Mouse (Mus musculus) forebrain, postnatal 0 days (tissue): ENCODE data around the gene Chst11. TPM values are rescaled to one million over a fixed set of nuclear protein-coding genes. Genes with fewer than 3 reads are reported as not detected.

ENCODE experiments used
- ATAC-seq: fragments of 200-750 bp; cut with Nextera tagmentation; 2 replicates; pipeline ENCODE4 v1.8.0; 2017; ENCODE audit warnings: mild to moderate bottlenecking, moderate library complexity
- DNase-seq: peaks from one replicate; pipeline ENCODE4 v3.0.0-alpha.2; 2015
- H3K27ac ChIP-seq: fragments of 300-500 bp; sonication (generic); 2 replicates; pipeline ENCODE4 v1.5.1; 2014; ENCODE audit warnings: low read depth, mild to moderate bottlenecking, antibody characterized with exemption, low read length, moderate library complexity, mixed read lengths
- H3K27me3 ChIP-seq: fragments of 300-500 bp; sonication (generic); 2 replicates; pipeline ENCODE4 v1.6.1; 2014; ENCODE audit warnings: mild to moderate bottlenecking, low read length, mixed read lengths; ENCODE audit not compliant: insufficient read depth
- H3K36me3 ChIP-seq: fragments of 300-500 bp; sonication (generic); 2 replicates; pipeline ENCODE4 v1.6.1; 2014; ENCODE audit warnings: mild to moderate bottlenecking, moderate library complexity; ENCODE audit not compliant: insufficient read depth
- H3K4me1 ChIP-seq: fragments of 300-500 bp; sonication (generic); 2 replicates; pipeline ENCODE4 v1.6.1; 2014; ENCODE audit warnings: antibody characterized with exemption; ENCODE audit not compliant: insufficient read depth
- H3K4me2 ChIP-seq: fragments of 300-500 bp; sonication (generic); 2 replicates; pipeline ENCODE4 v1.6.1; 2014; ENCODE audit warnings: low read depth, mild to moderate bottlenecking, moderate library complexity
- H3K4me3 ChIP-seq: fragments of 300-500 bp; sonication (generic); 2 replicates; pipeline ENCODE4 v1.5.1; 2014; ENCODE audit warnings: low read depth, low read length, mixed read lengths
- H3K9ac ChIP-seq: fragments of 300-500 bp; sonication (generic); 2 replicates; pipeline ENCODE4 v1.6.1; 2014; ENCODE audit warnings: mild to moderate bottlenecking
- H3K9me3 ChIP-seq: fragments of 300-500 bp; sonication (generic); 2 replicates; pipeline ENCODE4 v1.6.1; 2016; ENCODE audit warnings: low read length
- CTCF ChIP-seq: sonication (generic); IDR thresholded peaks from 2 replicates; pipeline ENCODE4 v1.5.1; 2016; ENCODE audit warnings: antibody characterized with exemption, control low read depth, low read depth
- WGBS: fragments of 180-500 bp; shearing (Covaris S2); extraction: QIAGEN DNeasy Blood & Tissue Kit; methylation state at CpG from one replicate; pipeline ENCODE4 v1.1.7; 2014; 5-methylcytosine and 5-hydroxymethylcytosine counted together
- polyA plus RNA-seq: library from polyadenylated mRNA; unstranded; fragments of >200 nt; fragmentation: Nextera tagmentation; extraction: Ambion mirVana; gene quantifications from 2 replicates; pipeline ENCODE4 v1.2.1, GENCODE M21; 2015
- total RNA-seq: library from RNA; depleted of rRNA; stranded (reverse); fragments of >200 nt; gene quantifications from 2 replicates; pipeline ENCODE4 v1.2.3, GENCODE M21; 2014

The Chst11 gene
- total and polyA plus RNA-seq, 2 experiments from 2014 or later, result 2.9 to 20.8 TPM

GRCm38 (mm10) chr10:83153887-83154286 is 168.6 kb downstream of the Chst11 start:
- DNase-seq (no peak), ATAC-seq (no peak)
- Histone ChIP-seq H3K4me1 (peaks cover 11% of the 10 kb centered on the region; the same call in 1 of the 2 replicates), H3K9ac (no peak overlapping the region), H3K36me3 (no peaks in the 10 kb centered on the region), H3K9me3 (no peaks in the 10 kb centered on the region), H3K4me3 (no peak overlapping the region), H3K27ac (no peak overlapping the region), H3K4me2 (no peak overlapping the region), H3K27me3 (no peaks in the 10 kb centered on the region)
- no peak for TF ChIP-seq CTCF
- 57% methylated on average over 9 of the region's 9 CpGs for WGBS

GRCm38 (mm10) chr10:83157289-83157688 is 172.0 kb downstream of the Chst11 start:
- Histone ChIP-seq H3K4me1 (peaks cover 6% of the 10 kb centered on the region; the same call in 1 of the 2 replicates), H3K9ac (no peak overlapping the region), H3K36me3 (no peaks in the 10 kb centered on the region), H3K27ac (no peak overlapping the region), H3K4me2 (no peak overlapping the region), H3K9me3 (no peaks in the 10 kb centered on the region), H3K27me3 (no peaks in the 10 kb centered on the region), H3K4me3 (no peak overlapping the region)
- 62% methylated on average over 5 of the region's 5 CpGs for WGBS
- ATAC-seq (no peak), DNase-seq (no peak)
- TF ChIP-seq CTCF, result no peak

GRCm38 (mm10) chr10:83158322-83158721 is 173.0 kb downstream of the Chst11 start:
- ATAC-seq (no peak), DNase-seq (no peak)
- Histone ChIP-seq H3K9ac (no peak overlapping the region), H3K4me2 (no peak overlapping the region), H3K36me3 (no peaks in the 10 kb centered on the region), H3K4me3 (no peak overlapping the region), H3K4me1 (peaks cover 9% of the 10 kb centered on the region; the same call in 1 of the 2 replicates), H3K27ac (no peak overlapping the region), H3K9me3 (no peaks in the 10 kb centered on the region), H3K27me3 (no peaks in the 10 kb centered on the region)
- WGBS, result 15% methylated on average over 8 of the region's 8 CpGs
- TF ChIP-seq CTCF, result no peak

- TF ChIP-seq CTCF, result no peak
- no peak for ATAC-seq
- whole genome bisulfite sequencing, result 90% methylated on average over 8 of the region's 8 CpGs
- no peak for DNase-seq
- H3K4me2 ChIP-seq, result no peak overlapping the region
- H3K27me3 ChIP-seq, result no peaks in the 10 kb centered on the region
- H3K27ac ChIP-seq, result no peak overlapping the region
- no peak overlapping the region for H3K4me3 ChIP-seq
- H3K4me1 ChIP-seq, result peaks cover 12% of the 10 kb centered on the region; the same call in 1 of the 2 replicates
- H3K9ac ChIP-seq, result no peak overlapping the region
- H3K9me3 ChIP-seq, result no peaks in the 10 kb centered on the region
- no peaks in the 10 kb centered on the region for H3K36me3 ChIP-seq
Observed at GRCm38 (mm10) chr10:83159229-83159628, 173.9 kb downstream of the Chst11 start.

GRCm38 (mm10) chr10:83161656-83162365 is 176.5 kb downstream of the Chst11 start:
- Histone ChIP-seq H3K4me1 (peaks cover 14% of the 10 kb centered on the region; the same call in 1 of the 2 replicates), H3K9ac (no peak overlapping the region), H3K9me3 (no peaks in the 10 kb centered on the region), H3K4me2 (no peak overlapping the region), H3K27me3 (no peaks in the 10 kb centered on the region), H3K27ac (no peak overlapping the region), H3K36me3 (no peaks in the 10 kb centered on the region), H3K4me3 (no peak overlapping the region)
- 54% methylated on average over 10 of the region's 10 CpGs for WGBS
- ATAC-seq, result peak; percentile 70
- peak; percentile 67 for DNase-seq
- TF ChIP-seq CTCF, result no peak

GRCm38 (mm10) chr10:83163946-83164345 is 178.6 kb downstream of the Chst11 start:
- no peak for ATAC-seq

GRCm38 (mm10) chr10:83164901-83165435 is 179.7 kb downstream of the Chst11 start:
- Histone ChIP-seq H3K4me2 (no peak overlapping the region), H3K9me3 (no peaks in the 10 kb centered on the region), H3K4me1 (peaks cover 14% of the 10 kb centered on the region; the same call in 1 of the 2 replicates), H3K27me3 (no peaks in the 10 kb centered on the region), H3K27ac (no peak overlapping the region), H3K9ac (no peak overlapping the region), H3K4me3 (no peak overlapping the region), H3K36me3 (no peaks in the 10 kb centered on the region)
- ATAC-seq (no peak), DNase-seq (no peak)
- TF ChIP-seq CTCF, result no peak
- 50% methylated on average over 9 of the region's 9 CpGs for WGBS

More at GRCm38 (mm10) chr10:83163946-83164345, 178.6 kb downstream of the Chst11 start:
- H3K27ac ChIP-seq, result no peak overlapping the region
- H3K36me3 ChIP-seq, result no peaks in the 10 kb centered on the region
- no peak overlapping the region for H3K4me3 ChIP-seq
- no peaks in the 10 kb centered on the region for H3K27me3 ChIP-seq
- DNase-seq, result no peak
- TF ChIP-seq CTCF, result no peak
- H3K9ac ChIP-seq, result no peak overlapping the region
- H3K4me1 ChIP-seq, result peaks cover 14% of the 10 kb centered on the region; the same call in 1 of the 2 replicates
- WGBS, result 50% methylated on average over 6 of the region's 6 CpGs
- H3K9me3 ChIP-seq, result no peaks in the 10 kb centered on the region
- no peak overlapping the region for H3K4me2 ChIP-seq
